Mouse (Mus musculus): ENCODE results near the gene Gm26938.

DNA sequence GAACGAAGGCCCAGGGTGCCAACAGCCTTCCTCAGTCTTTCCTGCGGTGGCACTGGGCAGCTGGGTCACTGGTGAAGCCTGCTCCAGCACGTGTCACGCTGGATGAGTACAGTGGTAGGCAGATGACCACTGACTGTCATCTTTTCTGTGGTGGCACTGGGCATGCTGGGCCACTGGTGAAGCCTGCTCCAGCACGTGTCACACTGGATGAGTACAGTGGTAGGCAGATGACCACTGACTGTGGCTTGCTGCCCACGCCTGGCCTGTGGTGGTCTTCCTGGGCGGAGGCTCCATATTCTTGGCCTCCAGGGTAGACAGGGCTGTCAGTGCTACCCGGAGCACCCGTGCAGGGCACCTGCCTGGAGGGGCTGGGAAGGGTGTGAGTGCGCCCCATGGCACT lies 24.3 kb downstream of the Gm26938 start:
- TF ChIP-seq CTCF (conservative IDR thresholded peaks at IDR 0.05; ENCODE audit: low read length) (no peak), POU5F1 (IDR thresholded peaks at IDR 0.05; ENCODE audit: borderline replicate concordance, low read length) (no peak), NANOG (IDR thresholded peaks at IDR 0.05; ENCODE audit: borderline replicate concordance, low read length) (no peak)
